Mouse (Mus musculus) monocyte, adult 2 months (primary cell): ENCODE results near the gene 4931428F04Rik.
"Not testable (repeated sequence)": the region's sequence is repeated elsewhere in the genome, so short reads cannot be mapped to it uniquely, and the experiment has no call there.

Experiments used
- DNase-seq, 2 experiments: peaks; one replicate each; pipeline ENCODE4 v3.0.0; 2022; ENCODE audit warnings: low spot score in 2 of 2, low read depth in 1 of 2

Gene 4931428F04Rik

GRCm38 (mm10) chr8:105308428-105308827 is 18.8 kb upstream of the 4931428F04Rik start:
- no peak for DNase-seq

DNA sequence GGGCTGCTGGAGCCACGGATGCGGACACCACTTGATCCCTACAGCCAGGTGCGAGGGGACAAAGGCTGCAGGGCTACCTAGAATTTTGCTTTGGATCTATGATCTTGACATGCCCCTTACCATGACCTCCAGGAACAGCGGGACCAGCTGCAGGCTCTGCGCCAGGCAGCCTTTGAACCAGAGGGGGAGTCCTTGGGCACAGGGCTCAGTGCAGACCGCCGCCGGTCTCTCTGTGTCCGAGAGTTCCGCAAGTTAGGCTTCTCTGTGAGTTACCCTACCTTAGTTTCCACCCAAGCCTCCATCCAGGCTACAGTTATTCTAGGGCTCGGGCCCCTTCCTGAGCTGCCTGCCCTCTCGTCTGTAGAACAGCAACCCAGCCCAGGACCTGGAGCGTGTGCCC is 18.0 kb upstream of the 4931428F04Rik start:
- DNase-seq: no peak

DNA sequence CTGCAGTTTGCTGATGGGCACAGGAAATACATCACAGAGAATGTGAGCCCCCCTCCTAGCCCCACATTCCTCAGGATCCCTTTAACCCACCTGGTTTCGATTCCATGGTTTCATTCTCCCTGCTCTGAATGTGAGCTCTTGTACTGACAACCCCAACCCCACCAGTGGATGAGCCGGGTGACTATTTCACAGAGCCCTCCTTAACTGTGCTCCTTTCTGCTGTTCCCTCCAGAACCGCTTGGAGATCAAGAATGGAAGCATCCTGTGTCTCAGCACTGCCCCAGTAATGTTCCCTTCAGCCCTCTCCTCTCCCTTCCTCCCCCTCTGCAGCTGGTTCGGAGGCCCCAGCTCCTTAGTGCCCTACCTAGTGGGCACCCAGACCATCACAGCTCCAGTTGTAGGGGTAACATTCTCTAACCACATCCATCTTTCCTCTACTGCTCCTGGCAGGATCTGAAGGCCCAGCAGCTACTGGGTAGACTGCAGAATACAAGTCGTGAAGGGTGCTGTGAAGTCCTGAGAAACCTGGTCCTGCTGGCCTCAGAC is 16.6 kb upstream of the 4931428F04Rik start:
- no peak for DNase-seq

GRCm38 (mm10) chr8:105305211-105306145 is 15.8 kb upstream of the 4931428F04Rik start, which contains the start of gene Elmo3:
Elmo3 (plus strand) TSS chr8:105305601.
- DNase-seq: no peak

DNA sequence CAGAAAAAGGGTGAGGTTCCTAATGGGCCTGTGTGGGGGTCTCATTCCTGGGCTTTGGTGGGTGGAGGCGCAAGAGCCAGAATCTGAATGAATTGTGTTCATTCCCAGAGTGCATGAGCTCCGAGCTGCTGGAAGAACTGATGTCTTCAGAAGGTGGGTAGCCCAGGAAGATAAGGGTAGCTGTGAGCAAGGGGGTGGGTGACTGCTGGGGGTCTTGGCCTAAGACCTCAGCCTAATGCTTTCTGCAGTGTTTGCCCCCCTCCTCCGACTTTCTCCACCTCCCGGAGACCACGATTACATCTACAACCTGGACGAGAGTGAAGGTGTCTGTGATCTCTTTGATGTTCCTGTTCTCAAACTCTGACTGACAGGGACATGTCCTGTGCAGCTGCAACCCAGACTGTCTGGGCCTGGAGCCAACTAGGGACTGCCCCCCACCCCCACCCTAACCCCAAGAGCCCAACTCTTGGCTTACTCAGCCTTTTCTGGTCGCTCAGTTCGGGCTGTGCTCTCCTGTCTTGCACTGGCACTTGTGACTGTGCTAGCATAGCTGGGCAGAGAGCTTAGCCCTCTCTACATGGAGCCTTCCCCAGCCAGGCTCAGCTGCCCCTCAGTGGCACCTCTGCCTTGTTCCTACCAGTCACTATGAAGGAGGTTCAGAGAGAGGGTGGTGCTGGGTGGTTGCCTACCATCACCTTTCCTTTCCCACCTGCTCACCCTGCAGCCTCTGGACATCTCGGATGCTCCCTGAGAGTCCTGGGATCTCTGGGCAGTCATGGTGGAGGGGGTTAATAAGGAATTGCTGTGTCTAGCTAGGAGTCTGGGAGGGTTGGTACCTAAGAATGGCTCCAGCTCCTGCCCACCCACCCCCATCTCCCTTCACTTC is 14.9 kb upstream of the 4931428F04Rik start:
- DNase-seq: no peak

- DNase-seq: no peak
These were observed 14.2 kb upstream of the 4931428F04Rik start for GRCm38 (mm10) chr8:105303874-105304273.

GRCm38 (mm10) chr8:105303396-105303795 is 13.7 kb upstream of the 4931428F04Rik start:
- no peak for DNase-seq

- DNase-seq: no peak
These were observed 10.3 kb upstream of the 4931428F04Rik start for GRCm38 (mm10) chr8:105299962-105300361.

DNA sequence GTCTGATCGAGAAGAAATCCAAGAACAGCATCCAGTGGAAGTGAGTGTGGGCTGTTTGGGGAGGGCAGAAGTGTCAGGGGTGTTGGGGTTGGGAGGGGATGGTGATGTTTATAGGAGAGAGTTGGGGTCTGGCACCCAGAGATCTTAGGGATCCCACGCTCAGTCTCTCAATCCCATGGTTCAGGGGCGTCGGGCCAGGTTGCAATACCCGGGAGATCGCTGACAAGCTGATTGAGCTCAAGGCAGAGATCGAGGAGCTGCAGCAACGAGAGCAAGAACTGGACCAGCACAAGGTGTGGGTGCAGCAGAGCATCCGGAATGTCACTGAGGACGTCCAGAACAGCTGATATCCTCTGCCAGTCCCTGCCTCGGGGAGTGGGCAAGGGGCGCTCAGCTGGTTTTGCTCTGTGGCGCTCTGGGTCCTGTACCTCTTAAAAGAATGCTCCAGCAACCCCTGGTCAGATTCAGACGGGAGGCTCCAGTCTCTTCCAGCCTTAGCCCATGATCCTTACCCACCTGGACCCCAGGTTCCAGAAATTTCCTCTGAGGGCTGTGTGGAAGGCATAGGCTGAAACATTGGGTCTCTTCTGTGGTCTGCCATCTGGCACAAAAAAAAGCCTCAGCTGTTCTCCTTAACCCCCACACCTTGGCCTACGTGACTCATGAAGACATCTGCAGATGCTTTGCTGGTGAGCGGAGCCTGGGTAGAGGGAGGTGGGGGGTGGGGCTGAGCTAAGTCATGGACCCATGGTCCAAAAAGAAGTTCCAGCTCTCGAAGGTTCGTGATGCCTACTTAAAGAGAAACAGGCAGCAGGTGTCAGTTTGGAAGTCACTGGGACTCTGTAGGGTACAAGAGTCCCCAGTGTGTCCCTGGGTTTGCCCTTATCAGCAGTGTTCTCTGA is 8.9 kb upstream of the 4931428F04Rik start:
- no peak for DNase-seq

DNA sequence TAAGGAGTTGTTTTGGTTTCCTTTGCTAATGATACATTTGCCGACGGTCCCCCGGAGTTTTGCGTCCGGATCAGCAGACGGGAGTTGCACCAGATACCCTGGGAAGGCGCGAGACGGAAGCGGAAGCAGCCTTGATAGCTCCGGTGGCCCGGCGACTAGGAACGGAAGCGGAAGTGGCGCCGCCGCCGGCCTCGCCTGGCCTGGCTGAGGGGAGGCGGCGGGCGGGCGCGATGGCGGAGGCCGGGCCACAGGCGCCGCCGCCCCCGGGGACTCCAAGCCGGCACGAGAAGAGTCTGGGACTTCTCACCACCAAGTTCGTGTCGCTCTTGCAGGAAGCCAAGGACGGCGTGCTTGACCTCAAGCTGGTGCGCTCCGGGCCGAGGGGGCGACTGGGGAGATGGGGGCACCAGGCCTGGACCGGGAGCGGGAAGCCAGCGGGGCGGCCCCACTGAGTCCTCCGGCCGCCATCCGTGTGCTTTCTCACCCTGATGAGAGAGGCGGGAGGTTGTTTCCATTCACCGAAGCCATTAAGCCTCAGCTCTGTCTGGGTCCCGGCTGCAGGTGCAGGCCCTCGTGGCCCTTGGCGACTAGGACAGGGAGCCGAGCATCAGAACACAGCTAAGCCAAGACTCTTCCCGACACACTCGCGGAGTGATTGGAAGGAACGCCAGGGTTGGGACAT is 8.0 kb upstream of the 4931428F04Rik start, which contains the start of gene E2f4:
TSS of gene E2f4 (plus strand) at position 153 of the 682 bp plus-strand sequence.
- DNase-seq: peak; percentile 77 to 79

DNA sequence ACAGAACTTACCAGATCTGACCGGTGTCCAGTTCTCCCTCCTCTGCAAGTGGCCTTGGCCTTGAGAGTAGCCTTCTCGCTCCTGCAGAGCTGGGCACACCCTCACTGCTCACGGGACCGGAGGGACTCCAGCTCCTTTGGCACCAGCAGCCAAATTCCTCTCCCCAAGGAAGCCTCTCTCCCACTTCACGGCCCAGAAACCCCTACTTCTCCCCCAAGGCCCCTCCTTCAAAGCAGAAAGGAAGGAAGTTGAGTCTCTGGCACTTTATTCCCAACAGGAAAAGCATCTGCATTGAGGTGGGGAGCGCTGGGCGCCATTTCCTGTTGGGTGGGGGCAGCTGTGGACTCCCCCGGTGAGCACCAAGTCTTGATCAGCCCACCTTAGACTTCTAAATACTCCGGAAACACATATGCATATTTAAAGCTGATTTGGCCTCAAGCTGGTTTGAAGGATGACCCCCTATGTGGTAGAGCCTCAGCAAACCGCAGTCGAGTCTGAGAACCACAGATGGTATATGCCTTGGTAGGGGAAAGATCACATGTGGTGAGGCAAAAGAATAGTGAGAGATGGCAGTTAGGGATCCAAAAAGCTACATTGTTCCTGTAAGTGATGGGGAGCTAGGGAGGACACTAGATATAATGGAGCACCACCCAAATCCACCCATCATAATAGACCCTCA is 6.4 kb upstream of the 4931428F04Rik start, which contains the start of gene Exoc3l:
TSS of gene Exoc3l (minus strand) at position 207 of the 679 bp plus-strand sequence.
- DNase-seq: no peak

DNA sequence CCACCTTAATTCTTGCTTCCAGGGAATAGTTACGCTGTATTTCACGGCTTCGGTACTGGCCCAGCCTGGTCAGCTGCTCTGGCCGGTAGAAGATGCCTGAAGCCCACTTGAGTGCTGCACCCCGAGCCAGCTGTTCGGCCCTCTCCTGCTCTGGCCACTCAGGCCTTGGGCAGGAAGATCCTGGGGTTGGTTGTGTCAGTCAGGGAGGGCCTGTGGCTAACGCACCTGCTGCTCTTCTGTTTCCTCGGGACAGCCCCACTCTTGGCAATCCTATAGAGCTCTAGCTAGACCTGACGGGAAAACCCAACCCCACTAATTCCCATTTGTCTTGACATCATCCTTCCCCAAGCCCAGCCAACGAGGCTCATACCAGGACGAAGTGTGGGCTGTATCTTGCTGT is 5.6 kb upstream of the 4931428F04Rik start:
- no peak for DNase-seq

DNA sequence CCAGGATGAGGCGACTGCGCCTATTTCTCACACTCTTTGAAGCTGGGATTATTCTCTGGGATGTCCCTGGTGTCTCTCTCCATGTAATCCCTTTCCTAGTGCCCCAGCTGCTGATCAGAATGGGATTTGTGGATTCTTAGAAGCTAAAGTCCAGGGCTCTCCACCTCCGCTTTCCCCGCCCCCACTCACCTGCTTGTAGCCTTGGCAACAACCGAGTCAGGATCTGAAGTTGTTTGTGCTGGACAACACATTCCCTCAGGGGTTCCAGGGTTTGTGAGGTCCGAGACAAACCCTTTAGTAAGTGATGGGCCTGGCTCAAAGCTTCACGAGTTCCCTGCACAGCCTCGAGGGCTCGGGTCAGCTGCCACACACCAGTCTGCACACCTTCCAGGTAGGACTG is 5.1 kb upstream of the 4931428F04Rik start:
- no peak for DNase-seq

DNA sequence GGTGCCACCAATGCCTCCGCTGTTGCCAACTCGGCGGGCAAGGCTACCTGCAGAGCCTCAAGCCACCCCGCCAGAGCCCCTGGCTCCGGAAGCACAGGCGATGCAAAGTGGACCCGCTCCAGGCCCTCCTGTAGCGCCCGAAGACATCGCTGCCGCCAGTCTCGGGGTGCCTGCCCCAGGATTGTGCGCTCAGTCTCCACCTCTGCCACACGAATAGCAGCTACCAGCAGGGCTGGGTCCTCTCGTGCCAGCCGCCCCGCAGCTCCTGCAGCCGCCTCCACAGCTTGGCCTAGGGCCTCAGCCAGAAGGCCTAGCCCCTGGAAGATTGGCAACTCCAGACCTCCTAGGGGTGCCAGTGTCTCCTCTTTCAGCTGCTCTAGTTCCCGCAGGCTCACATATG is 3.7 kb upstream of the 4931428F04Rik start:
- DNase-seq: no peak

DNA sequence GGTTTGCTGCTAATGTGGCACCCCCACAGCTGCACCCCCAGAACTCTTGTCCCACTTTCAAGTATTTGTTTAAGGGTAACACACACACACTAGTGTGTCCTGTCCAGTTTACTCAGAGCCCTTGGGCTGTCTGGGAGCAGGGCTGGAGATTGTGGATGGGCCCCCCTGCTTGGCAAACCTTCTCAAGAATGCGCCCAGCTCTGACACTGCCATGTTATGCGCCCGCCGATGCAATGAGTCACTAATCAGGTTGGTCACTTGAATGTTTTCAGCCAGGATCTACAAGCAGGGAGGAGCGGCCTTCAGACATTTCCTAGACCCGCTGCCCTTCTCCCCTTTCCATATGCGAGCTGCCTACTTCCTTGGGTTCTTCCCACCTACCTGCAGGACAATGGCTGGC is 2.8 kb upstream of the 4931428F04Rik start:
- DNase-seq: no peak

GRCm38 (mm10) chr8:105291802-105292201 is 2.1 kb upstream of the 4931428F04Rik start:
- not testable (repeated sequence) for DNase-seq

- DNase-seq: not testable (repeated sequence)
These were observed 1.7 kb upstream of the 4931428F04Rik start for GRCm38 (mm10) chr8:105291364-105291763.

DNA sequence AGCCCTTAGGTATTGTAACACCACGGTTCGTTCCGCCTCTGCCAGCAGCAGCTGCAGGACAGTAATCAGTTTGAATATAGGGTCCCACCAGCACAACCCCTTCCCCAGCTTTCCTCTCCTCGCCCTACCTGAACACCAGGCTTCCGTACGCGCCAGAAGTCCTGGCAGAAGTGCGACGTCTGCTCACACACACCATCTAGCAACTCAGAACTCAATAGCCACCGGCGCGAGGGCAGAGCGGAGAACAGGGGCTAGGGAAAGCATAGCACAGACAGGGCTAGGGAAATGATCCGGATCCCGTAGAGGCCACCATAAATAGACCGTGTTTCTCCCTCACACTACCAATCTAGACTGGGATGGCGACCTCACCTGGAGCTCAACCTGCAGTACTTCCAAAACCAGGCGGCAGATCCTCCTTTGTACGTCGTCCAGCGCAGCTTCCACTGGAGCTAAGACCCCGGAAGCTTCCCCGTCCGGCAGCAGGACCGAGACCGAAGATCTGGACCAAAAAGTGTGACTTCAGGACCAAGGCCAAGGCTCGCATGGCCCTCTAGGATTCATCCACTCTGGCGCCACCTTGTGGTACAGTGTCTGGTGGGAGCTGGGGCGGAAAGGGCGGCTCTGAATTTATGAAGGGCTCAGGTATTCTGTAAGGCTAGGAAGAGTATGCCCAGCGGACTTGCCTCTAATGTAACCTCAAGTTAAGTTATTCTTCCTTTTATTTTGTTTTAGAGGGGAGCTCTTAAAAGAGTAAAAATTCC is 1.1 kb upstream of the 4931428F04Rik start:
- peak; percentile 63 to 80 for DNase-seq
